Mouse (Mus musculus) kidney, embryonic 14.5 days (tissue): ENCODE measurements around the gene Rasgrf2. TPM values are rescaled to one million over a fixed set of nuclear protein-coding genes. Genes with fewer than 3 reads are reported as not detected.

Experiments used
- ATAC-seq: fragments of 200-750 bp; cut with Nextera tagmentation; 2 replicates; pipeline ENCODE4 v1.8.0; 2017; ENCODE audit warnings: moderate number of reproducible peaks, mild to moderate bottlenecking, moderate TSS enrichment, moderate library complexity; ENCODE audit not compliant: low FRiP score, low TSS enrichment
- H3K27ac ChIP-seq: fragments of 300-500 bp; sonication (generic); 2 replicates; pipeline ENCODE4 v1.5.1; 2014; ENCODE audit warnings: low read depth, mild to moderate bottlenecking, low read length, moderate library complexity, mixed read lengths
- H3K27me3 ChIP-seq: fragments of 300-500 bp; sonication (generic); 2 replicates; pipeline ENCODE4 v1.6.1; 2014; ENCODE audit warnings: mild to moderate bottlenecking, low read length; ENCODE audit not compliant: control insufficient read depth, insufficient read depth
- H3K36me3 ChIP-seq: fragments of 300-500 bp; sonication (generic); 2 replicates; pipeline ENCODE4 v1.6.1; 2014; ENCODE audit warnings: low read length, mixed read lengths; ENCODE audit not compliant: control insufficient read depth, insufficient read depth
- H3K4me1 ChIP-seq: fragments of 300-500 bp; sonication (generic); 2 replicates; pipeline ENCODE4 v1.6.1; 2014; ENCODE audit warnings: low read length, mixed read lengths; ENCODE audit not compliant: control insufficient read depth, insufficient read depth
- H3K4me2 ChIP-seq: fragments of 300-500 bp; sonication (generic); replicated peaks from 2 replicates; pipeline ENCODE4 v1.6.1; 2014; ENCODE audit warnings: low read depth, mild to moderate bottlenecking, low read length
- H3K4me3 ChIP-seq: fragments of 300-500 bp; sonication (generic); 2 replicates; pipeline ENCODE4 v1.5.1; 2014; ENCODE audit warnings: mild to moderate bottlenecking, low read length
- H3K9ac ChIP-seq: fragments of 300-500 bp; sonication (generic); 2 replicates; pipeline ENCODE4 v1.6.1; 2014; ENCODE audit warnings: low read depth, mild to moderate bottlenecking, low read length, moderate library complexity
- H3K9me3 ChIP-seq: fragments of 300-500 bp; sonication (generic); 2 replicates; pipeline ENCODE4 v1.6.1; 2016; ENCODE audit warnings: low read length; ENCODE audit not compliant: control insufficient read depth
- WGBS: fragments of 180-500 bp; shearing (Covaris S2); extraction: QIAGEN DNeasy Blood & Tissue Kit; methylation state at CpG from one replicate; pipeline ENCODE4 v1.1.7; 2014; 5-methylcytosine and 5-hydroxymethylcytosine counted together
- polyA plus RNA-seq: library from polyadenylated mRNA; unstranded; fragments of >200 nt; fragmentation: Nextera tagmentation; extraction: Ambion mirVana; gene quantifications from 2 replicates; pipeline ENCODE4 v1.2.1, GENCODE M21; 2014

The Rasgrf2 gene
- polyA plus RNA-seq, 1 experiment from 2014 or later, result 1.5 TPM

DNA sequence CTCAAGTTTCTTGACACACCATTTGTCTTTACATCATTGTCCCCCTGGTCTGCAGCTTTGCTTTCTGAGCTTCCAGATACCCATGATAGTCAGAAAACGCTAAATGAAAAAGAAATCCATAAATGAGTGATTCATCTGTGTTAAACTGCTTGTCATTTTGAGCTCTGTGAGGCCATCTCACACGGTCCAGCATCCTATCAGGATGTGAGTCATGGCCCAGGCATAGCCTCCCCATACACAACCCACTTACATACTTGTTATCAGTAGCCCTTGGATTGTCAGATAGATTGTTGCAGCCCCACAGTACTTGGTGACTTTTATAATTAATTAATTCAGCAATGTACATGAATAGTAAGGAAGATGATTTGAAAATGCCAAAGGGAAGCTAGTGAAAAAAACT, 63.6 kb downstream of the Rasgrf2 start:
- no peaks in the 10 kb centered on the region for H3K36me3 ChIP-seq
- no peaks in the 10 kb centered on the region for H3K9me3 ChIP-seq
- H3K4me2 ChIP-seq, result no peak overlapping the region
- no peak overlapping the region for H3K27ac ChIP-seq
- H3K4me1 ChIP-seq, result no peaks in the 10 kb centered on the region
- WGBS, result 84% methylated on average over 2 of the region's 2 CpGs
- H3K27me3 ChIP-seq, result no peaks in the 10 kb centered on the region
- H3K9ac ChIP-seq, result no peak overlapping the region
- H3K4me3 ChIP-seq, result no peak overlapping the region
- no peak for ATAC-seq

DNA sequence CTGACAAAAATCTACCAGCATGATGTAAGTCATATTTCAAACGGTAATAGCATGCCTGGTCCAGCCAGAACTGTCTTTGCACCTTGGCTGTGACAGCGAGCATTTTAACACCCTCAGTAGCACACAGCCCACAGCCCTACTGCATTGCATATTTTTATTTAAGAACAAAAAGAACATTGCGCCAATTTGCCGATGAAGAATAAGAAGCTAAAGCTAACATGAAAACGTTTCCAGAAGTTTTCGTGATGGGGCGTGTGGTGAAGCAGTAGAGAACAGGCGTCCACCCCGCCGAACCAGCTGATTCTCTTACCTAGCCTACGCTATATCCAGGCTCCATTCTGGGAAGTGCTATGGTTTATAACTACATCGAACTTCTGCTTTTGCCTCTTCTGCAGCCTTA, 77.7 kb downstream of the Rasgrf2 start:
- ATAC-seq, result no peak

DNA sequence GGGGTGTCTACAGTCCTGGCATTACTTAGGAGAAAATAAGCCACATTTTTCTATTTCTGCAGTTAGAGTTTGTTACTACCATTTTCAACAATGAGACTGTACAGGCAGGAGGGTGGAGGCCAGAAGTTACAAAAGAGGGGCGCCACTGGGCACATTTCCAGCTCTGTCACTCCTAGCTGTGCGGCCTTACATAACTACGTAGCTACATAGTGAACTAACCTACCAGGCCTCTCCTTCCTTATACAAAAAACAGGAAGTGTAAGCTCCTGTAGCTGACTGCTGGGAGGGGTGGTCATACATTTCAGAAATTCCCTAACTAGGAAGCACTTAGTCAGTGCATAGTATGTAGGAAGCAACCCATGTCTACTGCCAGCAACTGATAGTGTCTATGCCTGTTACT, 78.5 kb downstream of the Rasgrf2 start:
- Histone ChIP-seq H3K9ac (no peak overlapping the region), H3K36me3 (no peaks in the 10 kb centered on the region), H3K4me1 (no peaks in the 10 kb centered on the region), H3K4me3 (no peak overlapping the region), H3K4me2 (no peak overlapping the region), H3K27ac (no peak overlapping the region), H3K9me3 (no peaks in the 10 kb centered on the region), H3K27me3 (no peaks in the 10 kb centered on the region)
- ATAC-seq, result no peak
- 88% methylated on average over 3 of the region's 3 CpGs for WGBS

More for the DNA sequence above, 77.7 kb downstream of the Rasgrf2 start:
- Histone ChIP-seq H3K9ac (no peak overlapping the region), H3K4me1 (no peaks in the 10 kb centered on the region), H3K27me3 (no peaks in the 10 kb centered on the region), H3K4me3 (no peak overlapping the region), H3K4me2 (no peak overlapping the region), H3K27ac (no peak overlapping the region), H3K9me3 (no peaks in the 10 kb centered on the region), H3K36me3 (no peaks in the 10 kb centered on the region)
- 93% methylated on average over 12 of the region's 12 CpGs for WGBS

DNA sequence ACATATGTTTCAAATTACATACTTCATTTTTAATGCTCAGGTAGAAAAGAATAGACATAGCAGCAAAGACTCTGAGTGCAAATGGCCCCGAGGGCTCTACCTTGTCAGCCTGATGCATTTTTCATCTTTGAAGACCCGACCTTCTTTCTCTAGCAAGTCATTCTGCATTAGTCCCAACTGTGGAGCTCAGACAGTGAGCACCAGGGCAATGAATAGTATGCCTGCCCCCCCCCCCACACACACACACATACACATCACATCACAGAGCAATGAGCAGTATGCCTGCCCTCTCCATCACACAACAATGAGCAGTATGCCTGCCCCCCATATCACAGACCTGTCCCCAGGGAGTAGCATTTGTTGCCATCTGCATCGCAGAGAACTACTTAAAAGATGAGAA, 80.2 kb downstream of the Rasgrf2 start:
- Histone ChIP-seq H3K4me3 (no peak overlapping the region), H3K27ac (no peak overlapping the region), H3K9ac (no peak overlapping the region), H3K36me3 (no peaks in the 10 kb centered on the region), H3K27me3 (no peaks in the 10 kb centered on the region), H3K4me1 (no peaks in the 10 kb centered on the region), H3K4me2 (no peak overlapping the region), H3K9me3 (no peaks in the 10 kb centered on the region)
- 80% methylated on average over 3 of the region's 3 CpGs for WGBS
- ATAC-seq, result no peak

DNA sequence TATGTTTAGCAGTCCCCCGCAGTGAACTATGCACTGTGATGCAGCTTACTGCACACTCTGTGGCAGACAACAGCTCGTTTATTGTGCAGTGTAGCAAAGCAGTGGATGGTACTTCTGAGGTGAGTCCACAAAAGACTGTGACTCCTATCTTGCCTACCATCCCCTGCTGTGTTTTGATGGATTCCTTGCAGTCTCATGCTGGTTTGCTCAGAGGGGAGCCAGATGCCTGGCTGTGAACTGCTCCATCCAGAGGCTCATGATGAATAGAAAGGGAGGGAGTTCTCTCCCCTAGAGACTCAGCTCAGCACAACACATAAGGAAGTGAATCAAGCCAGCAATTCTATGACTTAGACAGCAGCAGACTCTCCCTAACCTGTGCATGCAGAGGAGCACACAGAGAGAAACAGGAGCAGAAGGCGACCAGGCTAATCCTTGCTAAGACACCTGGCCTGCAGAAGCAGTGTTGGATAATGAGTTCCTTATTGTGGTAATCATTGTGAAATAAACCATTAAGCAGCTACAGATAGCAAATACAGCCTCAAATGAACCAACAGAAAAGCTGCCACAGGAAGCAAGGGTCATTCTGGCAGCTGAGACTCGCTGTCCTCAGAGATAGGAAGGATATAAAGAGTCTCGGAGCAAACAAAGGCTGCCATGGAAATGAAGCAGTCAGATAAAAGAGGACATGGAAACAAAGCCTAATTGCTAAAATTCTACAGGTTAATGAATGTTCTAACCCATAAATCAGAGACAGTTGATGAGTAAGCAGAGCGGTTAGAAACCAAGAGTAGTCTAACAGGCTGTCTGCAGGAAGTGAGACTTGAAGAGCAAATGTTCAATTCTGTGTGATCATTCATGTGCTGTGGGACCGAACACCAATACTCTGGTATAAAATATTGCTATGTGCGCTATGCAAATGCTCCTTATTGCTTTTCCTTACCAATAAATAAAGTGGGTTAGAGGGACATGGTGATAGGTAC, 89.6 kb downstream of the Rasgrf2 start:
- no peaks in the 10 kb centered on the region for H3K36me3 ChIP-seq
- ATAC-seq, result no peak
- no peak overlapping the region for H3K27ac ChIP-seq
- H3K4me3 ChIP-seq, result no peak overlapping the region
- H3K27me3 ChIP-seq, result no peaks in the 10 kb centered on the region
- no peak overlapping the region for H3K4me2 ChIP-seq
- no peaks in the 10 kb centered on the region for H3K9me3 ChIP-seq
- WGBS, result 51% methylated on average over 8 of the region's 8 CpGs
- H3K4me1 ChIP-seq, result no peaks in the 10 kb centered on the region
- H3K9ac ChIP-seq, result no peak overlapping the region

DNA sequence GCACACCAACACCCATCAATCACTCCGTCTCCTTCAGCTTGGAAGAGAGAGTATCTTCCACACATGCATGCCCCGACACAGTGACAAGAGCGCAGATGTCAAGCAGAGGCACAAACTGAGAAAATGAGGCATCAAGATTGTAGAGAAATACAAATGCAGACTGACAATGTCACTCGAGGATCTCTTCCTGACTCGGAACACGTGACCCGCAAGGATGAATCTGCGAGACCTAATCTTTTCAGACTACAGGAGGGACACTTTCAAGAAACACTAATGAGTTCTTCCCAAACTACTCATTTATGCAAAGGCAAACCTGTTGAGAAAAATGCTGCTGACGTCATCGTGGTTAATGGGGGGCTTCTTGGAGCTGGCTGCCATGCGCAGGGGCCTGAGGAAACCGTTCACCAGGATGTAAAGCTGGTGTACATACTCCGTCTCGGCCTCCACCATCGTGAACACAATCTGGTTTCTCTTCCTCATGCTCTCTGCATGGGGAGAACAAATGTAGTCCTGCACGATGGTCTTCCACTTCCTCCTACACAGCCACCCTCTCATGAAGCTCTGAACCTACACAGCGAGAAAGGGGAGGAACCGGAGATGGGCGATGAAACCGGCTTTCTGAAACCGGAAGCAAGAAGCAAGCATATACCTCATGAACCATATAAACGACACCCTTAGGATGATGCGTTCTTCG, 100.9 kb downstream of the Rasgrf2 start:
- Histone ChIP-seq H3K9me3 (no peaks in the 10 kb centered on the region), H3K4me3 (no peak overlapping the region), H3K4me1 (no peaks in the 10 kb centered on the region), H3K9ac (no peak overlapping the region), H3K36me3 (no peaks in the 10 kb centered on the region), H3K4me2 (no peak overlapping the region), H3K27ac (no peak overlapping the region), H3K27me3 (no peaks in the 10 kb centered on the region)
- ATAC-seq, result no peak
- WGBS, result 91% methylated on average over 24 of the region's 24 CpGs

DNA sequence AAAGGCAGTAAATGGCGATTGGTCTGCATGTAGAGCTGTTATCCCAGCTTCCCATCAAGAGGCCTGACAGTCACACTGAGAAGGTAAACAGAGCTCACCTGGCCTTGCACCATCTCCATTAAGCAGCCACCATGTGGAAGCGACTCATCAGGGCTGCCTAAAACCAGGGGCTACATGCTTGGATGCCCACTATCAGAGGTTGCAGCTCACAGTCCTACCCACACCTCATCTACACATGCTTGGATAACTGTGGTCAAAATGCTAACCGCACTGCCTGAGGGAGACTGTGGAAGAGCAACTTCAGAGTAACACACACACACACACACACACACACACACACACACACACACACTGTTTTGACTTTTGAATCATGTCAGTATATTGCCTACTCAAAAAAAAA, 101.8 kb downstream of the Rasgrf2 start:
- Histone ChIP-seq H3K9me3 (no peaks in the 10 kb centered on the region), H3K4me1 (no peaks in the 10 kb centered on the region), H3K4me2 (no peak overlapping the region), H3K27me3 (no peaks in the 10 kb centered on the region), H3K27ac (no peak overlapping the region), H3K36me3 (no peaks in the 10 kb centered on the region), H3K9ac (no peak overlapping the region), H3K4me3 (no peak overlapping the region)
- no peak for ATAC-seq
- 82% methylated on average over 3 of the region's 3 CpGs for whole genome bisulfite sequencing

DNA sequence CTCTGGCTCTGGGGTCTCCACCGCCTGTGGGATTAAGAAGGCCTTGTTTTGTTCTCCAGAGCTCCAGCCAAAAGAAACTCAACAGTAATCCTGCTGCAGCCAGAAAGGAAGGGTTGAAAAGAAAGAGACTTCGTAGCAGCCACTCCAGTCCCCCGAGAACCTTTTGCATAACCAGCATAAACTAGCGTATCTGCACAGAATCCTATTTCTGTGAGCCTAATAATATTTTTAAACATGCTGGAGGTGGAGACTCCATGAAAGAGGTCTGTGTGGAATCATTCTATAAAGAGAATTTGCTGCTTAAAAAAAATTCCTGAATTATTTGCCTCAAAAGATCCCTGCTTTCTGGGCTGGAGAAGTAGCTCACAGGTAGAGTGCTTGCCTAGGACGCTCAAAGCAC, 103.5 kb downstream of the Rasgrf2 start:
- Histone ChIP-seq H3K36me3 (no peaks in the 10 kb centered on the region), H3K27me3 (no peaks in the 10 kb centered on the region), H3K4me2 (no peak overlapping the region), H3K27ac (no peak overlapping the region), H3K4me3 (no peak overlapping the region), H3K9ac (no peak overlapping the region), H3K4me1 (no peaks in the 10 kb centered on the region), H3K9me3 (no peaks in the 10 kb centered on the region)
- ATAC-seq, result no peak
- 93% methylated on average over 5 of the region's 5 CpGs for WGBS

DNA sequence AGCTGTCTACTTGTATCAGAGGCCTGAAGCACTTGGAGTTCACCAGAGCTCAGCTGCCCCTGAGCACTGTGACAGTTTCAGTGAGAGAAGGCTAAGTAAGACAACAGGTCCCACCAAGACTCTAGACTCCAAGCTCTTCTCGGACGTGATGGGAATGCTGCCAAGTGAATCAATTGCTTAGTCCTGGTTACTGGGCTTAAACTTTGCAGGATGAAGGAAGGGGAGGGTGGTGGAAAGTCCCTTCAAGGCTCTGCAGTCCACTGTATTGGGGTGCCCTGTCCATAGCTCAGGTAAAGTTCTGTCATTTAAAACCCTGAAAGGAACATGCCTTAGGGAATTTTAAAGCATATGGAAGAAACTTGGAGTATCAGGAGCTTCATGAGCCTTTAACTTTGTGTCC, 104.8 kb downstream of the Rasgrf2 start:
- ATAC-seq, result no peak
- Histone ChIP-seq H3K9ac (no peak overlapping the region), H3K36me3 (no peaks in the 10 kb centered on the region), H3K27me3 (no peaks in the 10 kb centered on the region), H3K4me3 (no peak overlapping the region), H3K4me2 (no peak overlapping the region), H3K9me3 (no peaks in the 10 kb centered on the region), H3K4me1 (no peaks in the 10 kb centered on the region), H3K27ac (no peak overlapping the region)
- WGBS, result 80% methylated on average over 2 of the region's 2 CpGs
